Mouse (Mus musculus): ENCODE results near the gene Asic2. TPM values are rescaled to one million over a fixed set of nuclear protein-coding genes. Genes with fewer than 3 reads are reported as not detected.

Asic2 gene
- polyA plus RNA-seq, 1 experiment from 2014 or later, result 0.21 TPM

DNA sequence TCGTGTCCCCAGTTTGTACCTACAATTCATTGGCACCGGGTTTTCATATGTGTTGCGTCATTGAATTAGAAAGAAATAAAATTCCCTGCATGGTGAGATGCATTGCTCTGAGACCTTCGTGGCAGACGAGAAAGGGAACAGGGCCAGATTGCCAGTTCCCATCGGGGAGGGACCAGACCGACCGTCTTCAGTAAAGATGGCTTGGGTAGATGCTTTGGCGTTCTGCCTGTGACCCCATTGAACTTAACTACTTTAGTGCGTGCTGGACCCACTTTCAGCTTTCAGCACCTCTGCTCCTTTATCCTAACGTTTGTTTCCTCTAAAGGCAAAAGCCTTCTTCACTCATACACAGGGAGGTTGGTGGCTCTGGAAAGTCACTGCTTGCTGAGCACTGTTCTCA lies 902.9 kb downstream of the Asic2 start:
- H3K9ac ChIP-seq (ENCODE audit: low read depth, low read length), result no peak overlapping the region
- no peak overlapping the region for H3K4me3 ChIP-seq (ENCODE audit: low read depth, low read length)
- no peak for ATAC-seq (replicated peaks; ENCODE audit: insufficient number of reproducible peaks, low FRiP score, low TSS enrichment)
- H3K27ac ChIP-seq (ENCODE audit: low read depth, low read length), result no peak overlapping the region
- no peaks in the 10 kb centered on the region for H3K9me3 ChIP-seq (replicated peaks; ENCODE audit: control insufficient read depth, low read length)
- 0 out of 2 replicates have a peak, but pooled peaks cover 3% of the 10 kb centered on the region for H3K27me3 ChIP-seq (ENCODE audit: control insufficient read depth, insufficient read depth, low read length)
- no peaks in the 10 kb centered on the region for H3K36me3 ChIP-seq (ENCODE audit: control insufficient read depth, insufficient read depth, low read length)
- 59% methylated on average over 11 of the region's 11 CpGs for WGBS (ENCODE audit: insufficient replicate concordance)
- H3K4me1 ChIP-seq (ENCODE audit: control insufficient read depth, insufficient read depth, low read length), result no peaks in the 10 kb centered on the region
- H3K4me2 ChIP-seq, result no peak overlapping the region

- 0 out of 2 replicates have a peak, but pooled peaks cover 3% of the 10 kb centered on the region for H3K27me3 ChIP-seq (ENCODE audit: control insufficient read depth, insufficient read depth, low read length)
- no peak overlapping the region for H3K4me3 ChIP-seq (ENCODE audit: low read depth, low read length)
- H3K9ac ChIP-seq (ENCODE audit: low read depth, low read length), result no peak overlapping the region
- no peak overlapping the region for H3K27ac ChIP-seq (ENCODE audit: low read depth, low read length)
- ATAC-seq (replicated peaks; ENCODE audit: insufficient number of reproducible peaks, low FRiP score, low TSS enrichment), result no peak
- no peaks in the 10 kb centered on the region for H3K36me3 ChIP-seq (ENCODE audit: control insufficient read depth, insufficient read depth, low read length)
- no peak overlapping the region for H3K4me2 ChIP-seq
- H3K9me3 ChIP-seq (replicated peaks; ENCODE audit: control insufficient read depth, low read length), result no peaks in the 10 kb centered on the region
- WGBS (ENCODE audit: insufficient replicate concordance), result 81% methylated on average over 2 of the region's 2 CpGs
- H3K4me1 ChIP-seq (ENCODE audit: control insufficient read depth, insufficient read depth, low read length), result no peaks in the 10 kb centered on the region
Observed at GRCm38 (mm10) chr11:81064006-81064405, 904.3 kb downstream of the Asic2 start.

DNA sequence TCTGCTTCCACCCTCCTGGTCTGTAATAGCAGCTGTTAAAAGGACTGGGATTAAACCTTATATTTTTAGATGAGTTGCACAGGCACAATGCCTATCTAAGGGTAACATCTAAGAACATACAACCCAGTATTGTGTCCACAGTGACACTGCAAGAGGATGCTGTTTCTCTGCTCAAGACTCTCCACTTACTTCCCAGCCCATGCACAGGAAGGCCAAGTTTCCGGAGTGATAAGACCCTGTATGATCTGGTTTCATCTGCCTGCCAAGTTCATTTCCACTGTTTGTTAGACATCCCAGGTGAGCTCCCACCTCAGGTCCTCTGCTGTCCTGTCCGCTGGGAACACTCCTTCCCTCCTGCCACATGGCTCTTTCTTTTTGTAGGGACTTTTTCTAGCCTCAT lies 908.2 kb downstream of the Asic2 start:
- no peaks in the 10 kb centered on the region for H3K9me3 ChIP-seq (replicated peaks; ENCODE audit: control insufficient read depth, low read length)
- H3K9ac ChIP-seq (ENCODE audit: low read depth, low read length), result no peak overlapping the region
- 65% methylated on average over 2 of the region's 2 CpGs for WGBS (ENCODE audit: insufficient replicate concordance)
- H3K27ac ChIP-seq (ENCODE audit: low read depth, low read length), result no peak overlapping the region
- 0 out of 2 replicates have a peak, but pooled peaks cover 3% of the 10 kb centered on the region for H3K27me3 ChIP-seq (ENCODE audit: control insufficient read depth, insufficient read depth, low read length)
- H3K4me2 ChIP-seq, result no peak overlapping the region
- H3K4me1 ChIP-seq (ENCODE audit: control insufficient read depth, insufficient read depth, low read length), result no peaks in the 10 kb centered on the region
- no peaks in the 10 kb centered on the region for H3K36me3 ChIP-seq (ENCODE audit: control insufficient read depth, insufficient read depth, low read length)
- ATAC-seq (replicated peaks; ENCODE audit: insufficient number of reproducible peaks, low FRiP score, low TSS enrichment), result no peak
- no peak overlapping the region for H3K4me3 ChIP-seq (ENCODE audit: low read depth, low read length)

DNA sequence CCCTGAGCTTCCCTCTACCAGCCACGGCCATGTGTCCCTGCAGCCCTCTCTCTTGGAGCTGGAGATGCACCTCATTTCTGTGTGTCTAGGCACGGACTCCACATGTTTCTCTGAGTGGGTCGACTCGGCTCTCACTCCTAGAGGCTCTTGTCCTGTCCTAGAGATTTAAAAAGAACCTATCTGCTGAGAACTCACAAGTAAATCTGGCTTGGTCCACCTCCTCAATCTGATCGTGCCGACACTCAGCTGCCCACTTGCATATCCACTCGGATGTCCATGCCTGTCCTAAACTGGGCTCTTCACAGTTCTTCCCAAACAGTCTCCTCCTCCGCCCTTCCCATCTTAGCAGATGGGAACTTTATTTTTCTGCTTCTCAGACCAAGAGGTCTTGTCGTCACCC lies 908.7 kb downstream of the Asic2 start:
- Histone ChIP-seq H3K27ac (ENCODE audit: low read depth, low read length) (no peak overlapping the region), H3K4me1 (ENCODE audit: control insufficient read depth, insufficient read depth, low read length) (no peaks in the 10 kb centered on the region), H3K27me3 (ENCODE audit: control insufficient read depth, insufficient read depth, low read length) (0 out of 2 replicates have a peak, but pooled peaks cover 3% of the 10 kb centered on the region), H3K9me3 (replicated peaks; ENCODE audit: control insufficient read depth, low read length) (no peaks in the 10 kb centered on the region), H3K36me3 (ENCODE audit: control insufficient read depth, insufficient read depth, low read length) (no peaks in the 10 kb centered on the region), H3K4me3 (ENCODE audit: low read depth, low read length) (no peak overlapping the region), H3K9ac (ENCODE audit: low read depth, low read length) (no peak overlapping the region), H3K4me2 (no peak overlapping the region)
- 79% methylated on average over 9 of the region's 9 CpGs for WGBS (ENCODE audit: insufficient replicate concordance)
- no peak for ATAC-seq (replicated peaks; ENCODE audit: insufficient number of reproducible peaks, low FRiP score, low TSS enrichment)

DNA sequence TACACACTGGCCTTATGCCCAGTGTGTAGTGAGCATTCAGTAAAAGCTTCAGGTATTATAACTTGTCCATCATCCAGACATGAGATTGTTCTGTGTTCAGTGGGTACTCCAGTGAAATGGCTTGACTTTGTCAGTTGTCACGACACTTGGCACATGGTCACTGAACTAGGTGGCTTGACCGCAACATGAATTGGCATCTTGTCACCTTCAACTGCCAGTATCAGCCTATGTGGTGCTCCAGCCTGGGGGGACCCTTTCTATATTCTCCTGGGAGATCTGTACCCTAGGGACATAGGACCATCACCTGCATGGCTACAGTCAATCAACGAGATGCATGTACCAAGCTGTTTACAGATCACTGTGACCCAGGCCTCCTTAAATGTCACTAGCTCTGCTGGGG lies 910.8 kb downstream of the Asic2 start:
- Histone ChIP-seq H3K4me1 (ENCODE audit: control insufficient read depth, insufficient read depth, low read length) (no peaks in the 10 kb centered on the region), H3K9ac (ENCODE audit: low read depth, low read length) (no peak overlapping the region), H3K36me3 (ENCODE audit: control insufficient read depth, insufficient read depth, low read length) (no peaks in the 10 kb centered on the region), H3K27ac (ENCODE audit: low read depth, low read length) (no peak overlapping the region), H3K4me3 (ENCODE audit: low read depth, low read length) (no peak overlapping the region), H3K4me2 (no peak overlapping the region), H3K27me3 (ENCODE audit: control insufficient read depth, insufficient read depth, low read length) (0 out of 2 replicates have a peak, but pooled peaks cover 3% of the 10 kb centered on the region), H3K9me3 (replicated peaks; ENCODE audit: control insufficient read depth, low read length) (no peaks in the 10 kb centered on the region)
- 87% methylated on average over 3 of the region's 3 CpGs for WGBS (ENCODE audit: insufficient replicate concordance)
- no peak for ATAC-seq (replicated peaks; ENCODE audit: insufficient number of reproducible peaks, low FRiP score, low TSS enrichment)

DNA sequence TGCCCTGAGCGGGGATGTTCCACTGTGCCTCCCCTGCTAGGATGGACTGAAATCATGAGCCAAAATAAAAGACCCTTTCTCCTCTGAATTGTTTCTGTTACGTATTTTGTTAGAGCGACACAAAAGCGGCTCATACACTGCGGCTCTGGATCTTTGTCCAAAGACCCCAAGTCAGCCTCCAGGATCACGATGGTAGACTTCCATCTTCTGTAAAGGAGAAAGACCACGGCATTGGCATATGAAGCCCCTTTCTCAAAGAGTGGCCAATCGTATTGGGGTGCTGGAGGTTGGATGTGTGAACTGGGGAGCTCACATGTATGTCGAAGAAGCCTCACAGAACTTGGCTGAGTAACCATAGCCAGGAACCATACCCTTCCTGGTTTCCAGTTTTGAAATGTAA lies 911.5 kb downstream of the Asic2 start:
- Histone ChIP-seq H3K27ac (ENCODE audit: low read depth, low read length) (no peak overlapping the region), H3K4me1 (ENCODE audit: control insufficient read depth, insufficient read depth, low read length) (no peaks in the 10 kb centered on the region), H3K4me2 (no peak overlapping the region), H3K4me3 (ENCODE audit: low read depth, low read length) (no peak overlapping the region), H3K36me3 (ENCODE audit: control insufficient read depth, insufficient read depth, low read length) (no peaks in the 10 kb centered on the region), H3K27me3 (ENCODE audit: control insufficient read depth, insufficient read depth, low read length) (0 out of 2 replicates have a peak, but pooled peaks cover 3% of the 10 kb centered on the region), H3K9ac (ENCODE audit: low read depth, low read length) (no peak overlapping the region), H3K9me3 (replicated peaks; ENCODE audit: control insufficient read depth, low read length) (no peaks in the 10 kb centered on the region)
- ATAC-seq (replicated peaks; ENCODE audit: insufficient number of reproducible peaks, low FRiP score, low TSS enrichment), result no peak
- WGBS (ENCODE audit: insufficient replicate concordance), result 92% methylated on average over 9 of the region's 9 CpGs

DNA sequence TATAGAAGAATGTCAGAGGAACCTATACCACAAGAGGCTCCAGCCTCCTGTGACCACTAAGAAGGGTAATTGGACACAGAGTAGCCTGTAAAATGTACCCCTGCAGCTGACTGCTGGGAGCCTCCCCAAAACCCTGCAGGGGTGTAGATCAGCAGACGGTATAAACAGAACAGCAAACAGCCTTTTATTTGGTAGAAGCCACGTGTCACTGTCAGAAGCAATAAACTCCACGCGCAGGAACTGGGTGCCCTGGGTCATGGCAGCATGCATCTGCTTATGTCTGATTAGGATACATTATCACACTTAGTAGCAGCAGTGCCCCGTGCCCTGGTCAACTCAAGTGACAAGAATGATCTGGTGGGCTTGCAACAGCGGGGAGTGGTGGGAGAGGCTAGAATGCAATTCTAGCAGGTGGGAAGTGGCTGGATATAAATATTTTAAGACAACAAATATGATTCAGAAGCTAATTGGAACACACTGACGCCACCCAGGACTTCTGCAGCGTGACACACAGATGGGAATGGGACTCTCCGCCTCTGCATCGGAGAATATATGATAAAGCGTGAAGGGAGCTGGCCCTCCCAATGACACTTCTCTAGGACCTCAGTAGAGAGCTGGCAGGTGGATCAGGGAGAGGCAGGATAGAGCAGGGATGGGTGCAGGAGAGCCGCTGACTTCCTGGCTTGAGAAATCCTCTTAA lies 912.7 kb downstream of the Asic2 start:
- H3K9me3 ChIP-seq (replicated peaks; ENCODE audit: control insufficient read depth, low read length), result no peaks in the 10 kb centered on the region
- no peaks in the 10 kb centered on the region for H3K36me3 ChIP-seq (ENCODE audit: control insufficient read depth, insufficient read depth, low read length)
- H3K27me3 ChIP-seq (ENCODE audit: control insufficient read depth, insufficient read depth, low read length), result no peaks in the 10 kb centered on the region
- H3K4me3 ChIP-seq (ENCODE audit: low read depth, low read length), result no peak overlapping the region
- 62% methylated on average over 12 of the region's 12 CpGs for WGBS (ENCODE audit: insufficient replicate concordance)
- no peaks in the 10 kb centered on the region for H3K4me1 ChIP-seq (ENCODE audit: control insufficient read depth, insufficient read depth, low read length)
- no peak overlapping the region for H3K9ac ChIP-seq (ENCODE audit: low read depth, low read length)
- ATAC-seq (replicated peaks; ENCODE audit: insufficient number of reproducible peaks, low FRiP score, low TSS enrichment), result no peak
- no peak overlapping the region for H3K27ac ChIP-seq (ENCODE audit: low read depth, low read length)
- H3K4me2 ChIP-seq, result no peak overlapping the region

DNA sequence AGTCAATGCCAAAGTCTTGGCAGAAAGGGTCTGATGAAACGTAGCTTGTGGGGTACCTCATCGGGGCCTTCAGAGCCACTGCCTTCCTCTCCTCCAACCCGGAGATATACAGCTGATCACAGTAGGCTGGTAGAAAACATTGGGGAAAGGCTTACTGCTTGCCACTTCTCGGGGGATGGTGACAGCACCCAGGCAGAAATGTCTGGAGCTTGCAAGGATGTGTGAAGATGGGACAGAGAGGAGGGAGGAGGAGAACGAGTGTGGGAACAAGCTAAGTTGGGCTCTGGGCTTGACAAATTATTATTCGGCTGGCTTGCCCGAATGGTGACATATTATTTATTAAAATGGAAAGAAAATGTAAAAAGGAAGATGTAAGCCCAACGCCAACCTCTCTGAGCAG lies 914.4 kb downstream of the Asic2 start:
- no peaks in the 10 kb centered on the region for H3K9me3 ChIP-seq (replicated peaks; ENCODE audit: control insufficient read depth, low read length)
- H3K4me2 ChIP-seq, result no peak overlapping the region
- no peak overlapping the region for H3K27ac ChIP-seq (ENCODE audit: low read depth, low read length)
- no peaks in the 10 kb centered on the region for H3K27me3 ChIP-seq (ENCODE audit: control insufficient read depth, insufficient read depth, low read length)
- no peak overlapping the region for H3K4me3 ChIP-seq (ENCODE audit: low read depth, low read length)
- 80% methylated on average over 8 of the region's 8 CpGs for WGBS (ENCODE audit: insufficient replicate concordance)
- H3K36me3 ChIP-seq (ENCODE audit: control insufficient read depth, insufficient read depth, low read length), result no peaks in the 10 kb centered on the region
- H3K9ac ChIP-seq (ENCODE audit: low read depth, low read length), result no peak overlapping the region
- no peaks in the 10 kb centered on the region for H3K4me1 ChIP-seq (ENCODE audit: control insufficient read depth, insufficient read depth, low read length)
- no peak for ATAC-seq (replicated peaks; ENCODE audit: insufficient number of reproducible peaks, low FRiP score, low TSS enrichment)

DNA sequence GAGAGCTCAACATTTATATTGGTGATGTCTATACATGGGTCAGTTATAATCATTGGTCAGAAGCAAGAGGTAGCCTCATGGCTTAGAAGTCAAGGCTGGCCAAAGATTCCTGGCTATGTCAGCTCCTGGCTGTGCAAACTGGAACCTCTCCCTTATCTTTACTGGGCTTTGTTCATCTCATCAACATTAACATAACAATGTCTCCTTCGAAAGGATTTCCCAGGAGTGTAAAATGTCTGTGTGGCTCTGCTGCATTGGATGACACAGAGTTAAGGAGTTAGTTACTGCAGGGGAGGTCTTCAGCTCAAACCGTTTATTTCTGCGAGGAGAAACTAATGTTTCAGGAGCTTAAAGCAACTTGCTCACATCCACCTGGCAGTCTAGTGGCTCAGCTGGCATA lies 926.6 kb downstream of the Asic2 start:
- no peaks in the 10 kb centered on the region for H3K9me3 ChIP-seq (replicated peaks; ENCODE audit: control insufficient read depth, low read length)
- H3K4me3 ChIP-seq (ENCODE audit: low read depth, low read length), result no peak overlapping the region
- WGBS (ENCODE audit: insufficient replicate concordance), result 56% methylated on average over 3 of the region's 3 CpGs
- H3K36me3 ChIP-seq (ENCODE audit: control insufficient read depth, insufficient read depth, low read length), result no peaks in the 10 kb centered on the region
- H3K27me3 ChIP-seq (ENCODE audit: control insufficient read depth, insufficient read depth, low read length), result no peaks in the 10 kb centered on the region
- H3K4me2 ChIP-seq, result no peak overlapping the region
- H3K9ac ChIP-seq (ENCODE audit: low read depth, low read length), result no peak overlapping the region
- H3K4me1 ChIP-seq (ENCODE audit: control insufficient read depth, insufficient read depth, low read length), result no peaks in the 10 kb centered on the region
- H3K27ac ChIP-seq (ENCODE audit: low read depth, low read length), result no peak overlapping the region
- ATAC-seq (replicated peaks; ENCODE audit: insufficient number of reproducible peaks, low FRiP score, low TSS enrichment), result no peak

Measured in heart, embryonic 11.5 days (tissue).